Mouse (Mus musculus) stomach, postnatal 0 days (tissue): ENCODE data around the gene C1qtnf1.

ENCODE experiments used
- CTCF ChIP-seq: IDR thresholded peaks from 2 replicates; pipeline ENCODE4 v1.5.1; 2016; ENCODE audit warnings: antibody characterized with exemption, low read depth, mild to moderate bottlenecking, moderate library complexity
- EP300 ChIP-seq: optimal IDR thresholded peaks from 2 replicates; pipeline ENCODE3; 2016; ENCODE audit warnings: antibody characterized with exemption

DNA sequence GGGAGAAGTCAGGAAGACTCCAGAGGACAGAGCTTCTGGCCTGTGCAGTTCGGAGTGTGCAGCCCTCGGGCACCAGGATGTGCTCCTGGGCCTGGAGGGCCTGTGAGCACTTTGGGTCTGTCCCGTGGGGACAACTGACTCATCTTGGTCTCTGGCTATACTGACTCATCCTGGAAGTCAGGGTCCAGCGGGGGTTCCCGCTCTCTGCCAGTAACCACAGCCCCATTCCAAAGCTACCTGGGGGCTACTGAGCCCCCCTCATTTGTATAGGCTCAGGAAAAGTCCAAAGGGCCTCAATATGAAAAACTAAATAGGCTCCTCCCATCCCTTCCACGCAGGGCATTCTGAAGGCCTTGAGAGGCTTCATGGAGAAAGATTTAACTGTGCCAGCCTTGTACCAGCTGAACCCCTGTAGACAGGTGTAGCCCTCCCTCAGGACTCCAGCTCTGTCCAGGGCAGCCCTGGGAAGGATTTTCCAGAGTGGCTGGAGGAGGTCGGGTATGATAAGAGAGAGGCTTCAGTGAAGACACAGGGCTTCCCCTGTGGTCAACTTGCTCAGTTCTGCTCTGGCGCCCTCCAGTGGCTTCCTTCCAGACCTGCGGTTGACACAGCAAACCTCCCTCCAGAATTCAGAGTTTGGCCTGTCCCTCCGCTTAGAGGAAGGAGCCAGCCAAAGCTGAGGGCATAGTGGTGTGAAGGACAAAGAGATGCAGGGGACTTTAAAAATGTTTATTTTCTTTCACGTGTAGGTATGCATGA lies 48.6 kb upstream of the C1qtnf1 start:
- TF ChIP-seq CTCF (peak; percentile 93), EP300 (no peak)
